Mouse (Mus musculus): ENCODE results near the gene Olfr1248.
"Not testable (repeated sequence)": the region's sequence is repeated elsewhere in the genome, so short reads cannot be mapped to it uniquely, and the experiment has no call there.

The Olfr1248 gene

DNA sequence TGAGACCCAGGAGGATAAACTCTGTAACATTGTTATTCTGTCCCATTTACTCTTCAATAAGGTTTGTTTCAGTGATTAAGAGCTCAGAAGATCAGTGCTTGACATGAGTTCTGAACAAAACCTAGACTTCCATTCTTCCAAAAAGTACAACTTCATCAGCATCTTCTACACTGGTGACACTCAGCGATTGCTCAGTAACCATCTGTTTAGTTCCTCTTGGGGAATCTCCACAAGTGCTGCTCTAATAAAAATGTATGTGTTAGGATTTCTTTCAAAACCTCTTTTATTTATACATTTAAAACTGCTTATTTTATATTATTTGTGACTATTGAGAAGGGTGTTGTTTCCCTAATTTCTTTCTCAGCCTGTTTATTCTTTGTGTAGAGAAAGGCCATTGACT, at the start of gene Olfr1248:
Gene Olfr1248 (minus strand): TSS at position 101 of the 400 bp plus-strand sequence.
- DNase-seq (ENCODE audit: low read depth, low spot score) = not testable (repeated sequence)

DNA sequence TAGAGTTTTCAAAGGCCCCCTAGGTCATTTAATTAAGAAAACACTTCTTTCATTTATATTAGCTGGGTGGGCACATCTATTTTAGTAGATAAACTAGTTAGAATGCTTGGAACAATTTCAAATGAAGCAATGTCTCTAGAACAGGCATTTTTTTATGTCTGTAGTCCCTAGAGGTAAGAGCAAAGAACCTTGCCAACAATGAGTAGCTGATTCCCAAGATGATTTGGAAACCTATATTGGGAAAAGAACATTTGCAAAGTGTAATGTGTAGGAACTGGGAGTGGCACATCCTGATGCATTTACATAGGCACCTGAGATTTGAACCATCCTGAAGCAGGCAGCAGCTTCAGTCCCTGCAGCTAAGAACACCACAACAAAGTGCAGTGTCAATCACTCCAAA, 43.3 kb upstream of the Olfr1248 start, which contains the start of gene Olfr1250:
Gene Olfr1250 (minus strand): TSS at position 101 of the 400 bp plus-strand sequence.
- DNase-seq (ENCODE audit: low read depth, low spot score) = no peak

DNA sequence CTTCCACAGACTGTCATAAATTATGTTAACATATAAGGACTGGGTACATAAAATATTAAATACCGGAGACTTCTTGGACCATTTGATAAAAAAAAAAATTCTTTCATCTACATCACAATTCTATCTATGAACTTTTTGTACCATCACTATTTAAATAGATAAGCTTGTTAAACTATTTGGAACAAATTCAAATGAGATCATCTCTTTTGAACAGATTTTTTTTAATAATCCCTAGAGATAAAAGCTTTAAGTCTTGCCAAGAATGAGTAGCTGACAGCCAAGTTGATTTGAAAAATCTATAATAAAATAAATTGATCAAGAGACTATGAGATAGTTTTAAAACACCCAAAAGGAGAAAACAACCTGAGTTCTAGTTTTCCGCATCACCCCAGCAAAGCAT, 16.8 kb upstream of the Olfr1248 start, which contains the start of gene Olfr1249:
Gene Olfr1249 (minus strand): TSS at position 101 of the 400 bp plus-strand sequence.
- no peak for DNase-seq (ENCODE audit: low read depth, low spot score)

DNA sequence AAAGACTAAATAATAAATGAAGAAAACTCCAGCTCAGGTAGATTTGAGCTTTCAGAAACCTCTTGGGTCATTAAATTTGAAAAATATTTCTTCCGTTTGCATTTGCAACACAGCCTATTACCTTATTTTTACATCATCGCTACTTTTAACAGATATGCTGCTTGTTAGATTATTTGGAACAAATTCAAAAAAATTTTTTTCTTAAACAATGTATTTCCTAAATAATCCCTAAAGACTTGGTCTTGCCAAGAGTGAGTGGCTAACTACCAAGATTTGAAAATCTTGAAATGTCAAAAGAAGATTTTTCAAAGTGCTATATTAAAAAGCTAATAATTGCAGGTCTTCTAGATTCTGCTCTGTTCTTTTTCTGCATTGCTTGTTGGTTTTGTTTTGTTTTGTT, 4.0 kb downstream of the Olfr1248 start, which contains the start of gene Olfr1247:
Gene Olfr1247 (minus strand): TSS at position 101 of the 400 bp plus-strand sequence.
- DNase-seq (ENCODE audit: low read depth, low spot score) = no peak

DNA sequence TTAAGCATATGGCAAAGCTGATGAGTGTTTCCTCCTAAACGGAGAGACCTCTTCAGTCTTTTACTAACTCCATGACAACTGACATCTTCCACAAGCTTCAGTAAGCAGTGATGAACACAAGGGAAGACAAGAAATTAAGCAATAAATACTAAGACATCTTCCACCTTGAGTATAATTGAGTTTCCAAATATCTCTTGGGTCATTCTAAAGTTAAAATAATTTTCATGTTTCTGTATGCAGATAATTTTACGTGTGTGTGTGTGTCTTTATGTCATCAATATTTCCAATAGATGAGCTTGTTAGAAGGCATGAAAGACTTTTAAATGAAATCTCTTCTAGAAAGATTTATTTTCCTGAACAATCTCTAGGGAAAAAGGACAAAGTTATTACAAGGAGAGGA, 25.0 kb downstream of the Olfr1248 start, which contains the start of gene Olfr1246:
Gene Olfr1246 (minus strand): TSS at position 101 of the 400 bp plus-strand sequence.
- DNase-seq (ENCODE audit: low read depth, low spot score) = no peak

DNA sequence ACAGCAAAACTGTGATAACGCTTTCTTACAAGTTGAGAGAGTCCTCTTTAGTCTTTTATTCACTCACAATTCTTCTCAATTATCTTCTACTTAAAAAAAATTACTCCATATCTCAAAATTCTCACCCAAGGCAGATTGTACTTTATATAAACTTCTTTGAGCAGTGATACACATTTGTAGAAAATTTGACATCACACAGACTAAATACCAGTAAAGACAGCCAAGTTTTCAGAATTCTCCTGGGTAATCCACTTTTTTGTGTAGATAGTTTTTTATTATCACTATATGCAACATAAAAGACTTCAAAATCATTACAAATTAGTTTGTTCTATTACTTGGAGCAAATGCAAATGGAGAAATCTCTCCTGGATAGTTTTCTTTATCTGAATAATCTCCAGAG, 39.7 kb downstream of the Olfr1248 start, which contains the start of gene Olfr1245:
Gene Olfr1245 (minus strand): TSS at position 101 of the 400 bp plus-strand sequence.
- no peak for DNase-seq (ENCODE audit: low read depth, low spot score)

Data from retina, adult 2 months (tissue).